ENCODE assay signal across 20 mouse cellular contexts in genomic region chr2:125380086-125380485, GRCm38 (mm10).
DNase-seq lines count a peak whose midpoint lies in the region; ATAC-seq and TF ChIP-seq lines count a peak whose summit lies in the region.
"Had no signal": no experiment of that assay in that cellular context is flagged by ENCODE, and none has a peak within 500 bp of the region (broad histone marks: within the 10 kb centered on the region; RNA-seq: fewer than 3 reads in every experiment).

No protein-coding gene starts in this region.

- H3K27ac ChIP-seq in heart, embryonic 12.5 days (ENCODE audit: poor library complexity, severe bottlenecking): no peak overlapping the region
- H3K27ac ChIP-seq in lung, embryonic 14.5 days (ENCODE audit: low read depth): peak overlapping the region; percentile 16; the same call in 1 of the 2 replicates
- 0 out of 2 replicates have a peak overlapping the region, but pooled peaks have one; percentile 23 for H3K27ac ChIP-seq in embryonic fibroblast, embryonic 13.5 days (ENCODE audit: insufficient read depth, low read length)
- H3K27ac ChIP-seq in gastrocnemius, adult 2 months: no peak overlapping the region
- H3K27ac ChIP-seq: embryonic facial prominence, embryonic 15.5 days; forebrain, embryonic 12.5 days; hindbrain, embryonic 12.5 days had no signal

- 55% methylated on average over 2 of the region's 2 CpGs for WGBS in heart, embryonic 12.5 days
- 34% methylated on average over 2 of the region's 2 CpGs for WGBS in lung, embryonic 14.5 days

- TF ChIP-seq POLR2A in embryonic fibroblast, embryonic 13.5 days (IDR thresholded peaks at IDR 0.05; ENCODE audit: low read depth, low read length): no peak

- H3K9me3 ChIP-seq in heart, embryonic 12.5 days (replicated peaks): no peaks in the 10 kb centered on the region
- no peaks in the 10 kb centered on the region for H3K9me3 ChIP-seq in lung, embryonic 14.5 days (ENCODE audit: low read depth, low read length)
- H3K9me3 ChIP-seq: embryonic facial prominence, embryonic 15.5 days; forebrain, embryonic 12.5 days; hindbrain, embryonic 12.5 days had no signal

- TF ChIP-seq CTCF in lung, embryonic 14.5 days (IDR thresholded peaks at IDR 0.05; ENCODE audit: low read depth): no peak
- no peak for TF ChIP-seq CTCF in embryonic fibroblast, embryonic 13.5 days (IDR thresholded peaks at IDR 0.05; ENCODE audit: borderline replicate concordance, insufficient read depth, low read length)
- TF ChIP-seq CTCF in gastrocnemius, adult 2 months (IDR thresholded peaks at IDR 0.05): no peak

- intact Hi-C loops in gastrocnemius, adult 2 months (cut with DNase I): no loop called here

- DNase-seq in heart, adult 11 months: peak; percentile 40
- peak; percentile 29 for DNase-seq in lung, embryonic 14.5 days
- DNase-seq in lung, postnatal 10 days: no peak
- no peak for DNase-seq in gastrocnemius, adult 2 months
- DNase-seq: adrenal gland, adult 2 months; adrenal gland, postnatal 25 days; cerebellum, adult 11 months; cerebellum, adult 8-10 months; cerebellum, postnatal 14 days; embryo, embryonic 11 days; gastrocnemius, postnatal 25 days; heart, postnatal 10 days; heart, postnatal 4 days had no signal

- H3K36me3 ChIP-seq in heart, embryonic 12.5 days: peaks cover 49% of the 10 kb centered on the region
- H3K36me3 ChIP-seq in lung, embryonic 14.5 days (ENCODE audit: insufficient read depth): peaks cover 50% of the 10 kb centered on the region

- H3K27me3 ChIP-seq in heart, embryonic 12.5 days (replicated peaks): no peaks in the 10 kb centered on the region
- no peaks in the 10 kb centered on the region for H3K27me3 ChIP-seq in lung, embryonic 14.5 days (ENCODE audit: insufficient read depth, low read length)
- H3K27me3 ChIP-seq: embryonic facial prominence, embryonic 15.5 days; forebrain, embryonic 12.5 days; hindbrain, embryonic 12.5 days had no signal

- H3K4me3 ChIP-seq in heart, embryonic 12.5 days: no peak overlapping the region
- no peak overlapping the region for H3K4me3 ChIP-seq in lung, embryonic 14.5 days (ENCODE audit: low read depth, low read length)
- no peak overlapping the region for H3K4me3 ChIP-seq in embryonic fibroblast, embryonic 13.5 days (ENCODE audit: insufficient read depth, low read length)
- H3K4me3 ChIP-seq in gastrocnemius, adult 2 months: no peak overlapping the region
- H3K4me3 ChIP-seq: embryonic facial prominence, embryonic 15.5 days; forebrain, embryonic 12.5 days; hindbrain, embryonic 12.5 days had no signal

- no peak overlapping the region for H3K9ac ChIP-seq in heart, embryonic 12.5 days
- H3K9ac ChIP-seq in lung, embryonic 14.5 days: no peak overlapping the region
- H3K9ac ChIP-seq: embryonic facial prominence, embryonic 15.5 days; forebrain, embryonic 12.5 days; hindbrain, embryonic 12.5 days had no signal

- no peaks in the 10 kb centered on the region; the same call in 1 of the 2 replicates for H3K4me1 ChIP-seq in heart, embryonic 12.5 days (replicated peaks)
- no peaks in the 10 kb centered on the region for H3K4me1 ChIP-seq in lung, embryonic 14.5 days (ENCODE audit: insufficient read depth)
- H3K4me1 ChIP-seq in embryonic fibroblast, embryonic 13.5 days (ENCODE audit: control insufficient read depth, insufficient read depth, low read length): peaks cover 7% of the 10 kb centered on the region
- H3K4me1 ChIP-seq: embryonic facial prominence, embryonic 15.5 days; forebrain, embryonic 12.5 days; hindbrain, embryonic 12.5 days had no signal

- no peak for ATAC-seq in heart, embryonic 12.5 days (ENCODE audit: insufficient number of reproducible peaks, low FRiP score)
- ATAC-seq in lung, embryonic 14.5 days (ENCODE audit: insufficient read depth): no peak; the same call in 1 of the 2 replicates
- ATAC-seq: hindbrain, embryonic 16.5 days; inflammation-experienced regulatory T-cells, adult 6 months had no signal

- H3K4me2 ChIP-seq in heart, embryonic 12.5 days: no peak overlapping the region
- no peak overlapping the region for H3K4me2 ChIP-seq in lung, embryonic 14.5 days
- H3K4me2 ChIP-seq: embryonic facial prominence, embryonic 15.5 days; forebrain, embryonic 12.5 days; hindbrain, embryonic 12.5 days had no signal

Comparison
In these comparisons a context has a peak if more than half of its experiments do, and no peak if none do; other contexts are left out.
1. DNase-seq: peak in heart, adult 11 months (single experiment) and lung, embryonic 14.5 days (single experiment); none in lung, postnatal 10 days (single experiment) and gastrocnemius, adult 2 months (single experiment).
2. H3K27ac ChIP-seq: peak in lung, embryonic 14.5 days (single experiment) and embryonic fibroblast, embryonic 13.5 days (single experiment); none in heart, embryonic 12.5 days (single experiment) and gastrocnemius, adult 2 months (single experiment).